Mouse (Mus musculus) adrenal gland, postnatal 25 days (tissue): Measurements from ENCODE around the gene Ccdc146. TPM values are rescaled to one million over a fixed set of nuclear protein-coding genes. Genes with fewer than 3 reads are reported as not detected.
"Not testable (repeated sequence)": the region's sequence is repeated elsewhere in the genome, so short reads cannot be mapped to it uniquely, and the experiment has no call there.

ENCODE experiments used
- DNase-seq: peaks from one replicate; pipeline ENCODE4 v3.0.0; 2021; ENCODE audit warnings: mixed read lengths
- total RNA-seq: library from RNA; stranded (reverse); gene quantifications from 2 replicates; pipeline ENCODE4 v1.2.3, GENCODE M21; 2021

The Ccdc146 gene
- total RNA-seq, 1 experiment from 2014 or later = 0.36 TPM

GRCm38 (mm10) chr5:21387340-21387739 lies 37.1 kb downstream of the Ccdc146 start:
- no peak for DNase-seq

GRCm38 (mm10) chr5:21386432-21386831 lies 38.0 kb downstream of the Ccdc146 start:
- DNase-seq = no peak

- no peak for DNase-seq
These were observed 39.5 kb downstream of the Ccdc146 start for GRCm38 (mm10) chr5:21384976-21385375.

DNA sequence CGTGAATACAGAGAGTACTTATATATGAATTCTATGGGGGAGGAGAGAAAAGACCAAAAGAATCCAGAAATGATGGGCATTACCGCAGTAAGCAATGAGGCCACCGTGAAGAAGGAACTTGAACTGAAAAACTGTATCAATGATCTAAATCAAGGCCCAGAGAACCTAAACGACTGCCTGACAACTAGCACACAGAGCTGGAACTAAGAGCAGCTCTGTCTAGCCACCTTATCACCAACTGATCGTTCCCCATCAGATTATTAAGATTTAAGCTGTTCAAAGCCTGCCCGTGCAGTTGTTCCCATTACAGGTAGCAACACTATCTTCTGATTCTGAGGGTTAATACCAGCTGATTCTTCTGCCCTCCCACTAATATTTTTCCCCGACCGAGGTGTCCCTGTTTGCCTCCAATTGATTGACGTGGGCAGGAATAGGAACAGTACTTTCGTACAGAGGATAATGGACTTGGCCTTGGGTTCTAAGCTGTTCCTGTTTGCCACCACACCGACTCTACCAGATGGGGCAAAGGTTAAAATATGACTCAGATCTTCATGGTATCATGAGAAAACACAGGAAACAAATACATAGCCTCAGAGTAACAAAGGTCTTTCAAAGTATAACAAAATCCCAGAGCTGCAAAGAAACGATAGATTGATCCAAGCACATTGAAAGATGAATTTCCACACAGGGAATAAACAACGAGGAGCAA lies 40.1 kb downstream of the Ccdc146 start:
- no peak for DNase-seq

DNA sequence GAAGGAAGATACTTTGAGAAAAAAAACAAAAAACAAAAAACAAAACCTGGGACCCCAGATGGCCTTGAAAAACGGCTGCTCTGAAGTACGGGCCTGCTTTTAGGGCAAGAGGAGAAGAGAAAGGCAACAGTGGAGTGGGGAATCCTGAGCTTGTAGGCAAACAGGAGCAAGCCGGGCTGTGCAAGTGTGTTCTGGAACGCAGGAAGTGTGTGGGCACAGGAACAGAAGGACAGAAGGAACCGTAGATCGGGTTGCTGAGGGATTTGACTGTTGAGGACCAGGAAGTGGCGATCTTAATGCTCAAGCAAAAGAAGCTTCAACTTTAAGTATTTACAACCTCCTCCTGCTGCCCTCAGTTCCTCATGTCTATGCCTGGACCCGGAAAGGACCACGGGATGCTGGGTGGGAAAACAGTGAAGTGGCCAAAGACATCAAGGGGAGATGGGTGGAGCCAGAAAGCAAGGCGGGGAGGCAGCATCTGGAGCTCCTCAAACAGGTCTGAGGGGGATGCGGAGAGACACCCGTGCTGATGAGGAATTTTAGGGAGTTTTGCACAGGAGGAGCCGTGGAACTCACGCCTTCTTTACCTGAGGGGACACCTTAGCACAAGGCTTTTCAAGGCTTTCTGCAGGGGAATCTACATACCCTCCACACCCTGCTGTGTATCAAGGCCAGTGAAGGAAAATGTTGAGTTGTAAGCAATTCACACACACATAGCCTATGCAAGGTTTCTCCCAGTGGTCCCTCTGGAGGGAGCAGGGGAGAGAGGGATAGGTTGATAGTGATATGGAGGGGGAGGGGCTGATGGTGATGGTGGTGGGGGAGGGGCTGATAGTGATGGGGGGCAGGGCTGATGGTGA lies 40.9 kb downstream of the Ccdc146 start:
- DNase-seq = no peak

- no peak for DNase-seq
These were observed 41.8 kb downstream of the Ccdc146 start for GRCm38 (mm10) chr5:21382678-21383077.

- DNase-seq = no peak
These were observed 42.5 kb downstream of the Ccdc146 start for GRCm38 (mm10) chr5:21381986-21382385.

DNA sequence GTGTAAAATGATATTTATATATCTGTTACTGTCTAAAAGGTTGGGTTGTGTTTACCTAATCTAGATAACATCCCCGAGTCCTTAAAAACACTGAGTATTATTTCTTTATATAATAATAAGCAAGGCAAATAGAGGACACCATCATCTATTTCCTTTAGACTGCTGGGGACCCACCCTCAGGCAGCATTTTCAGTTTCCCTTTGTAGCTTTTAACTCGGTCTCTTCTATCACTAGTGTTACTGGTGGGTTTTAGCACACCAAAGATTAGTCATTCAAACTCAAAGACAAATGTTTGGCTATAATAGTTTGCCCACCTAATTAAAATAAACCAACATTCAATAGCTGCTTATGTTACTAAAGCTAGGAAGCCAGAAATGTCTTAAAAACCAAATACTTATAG lies 46.1 kb downstream of the Ccdc146 start:
- DNase-seq = no peak

DNA sequence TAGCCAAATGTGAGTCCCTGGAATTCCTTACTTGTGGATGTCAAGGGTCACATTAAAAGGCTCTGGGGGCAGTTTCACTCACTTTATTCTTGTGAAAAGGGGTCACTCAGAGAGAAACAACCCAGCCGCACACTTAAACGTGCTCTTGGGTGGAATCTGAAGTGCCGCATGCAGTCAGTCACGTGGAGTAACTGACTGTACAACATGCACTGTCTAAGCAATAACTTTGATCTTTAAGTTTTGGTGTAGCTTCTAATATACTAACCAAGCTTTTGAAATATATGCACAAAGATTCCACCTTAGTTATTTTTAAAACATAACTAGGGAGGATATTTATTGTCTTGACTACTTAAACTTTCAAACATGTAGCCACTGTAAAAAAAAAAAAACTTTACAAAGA lies 47.5 kb downstream of the Ccdc146 start:
- DNase-seq = no peak

DNA sequence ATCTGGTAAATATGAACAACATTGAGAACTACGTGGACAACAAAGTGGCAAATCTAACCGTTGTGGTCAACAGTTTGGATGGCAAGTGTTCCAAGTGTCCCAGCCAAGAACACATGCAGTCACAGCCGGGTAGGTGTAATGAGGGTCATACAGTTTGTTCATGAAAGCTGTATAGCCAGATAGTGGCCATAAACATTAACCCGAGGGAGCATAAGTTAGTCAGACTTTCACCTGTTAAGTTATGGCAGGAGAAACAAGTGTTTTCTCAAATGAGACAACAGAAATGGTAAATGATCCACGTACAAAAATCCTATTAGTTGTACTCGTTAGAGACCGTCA lies 51.3 kb downstream of the Ccdc146 start:
- DNase-seq = no peak

DNA sequence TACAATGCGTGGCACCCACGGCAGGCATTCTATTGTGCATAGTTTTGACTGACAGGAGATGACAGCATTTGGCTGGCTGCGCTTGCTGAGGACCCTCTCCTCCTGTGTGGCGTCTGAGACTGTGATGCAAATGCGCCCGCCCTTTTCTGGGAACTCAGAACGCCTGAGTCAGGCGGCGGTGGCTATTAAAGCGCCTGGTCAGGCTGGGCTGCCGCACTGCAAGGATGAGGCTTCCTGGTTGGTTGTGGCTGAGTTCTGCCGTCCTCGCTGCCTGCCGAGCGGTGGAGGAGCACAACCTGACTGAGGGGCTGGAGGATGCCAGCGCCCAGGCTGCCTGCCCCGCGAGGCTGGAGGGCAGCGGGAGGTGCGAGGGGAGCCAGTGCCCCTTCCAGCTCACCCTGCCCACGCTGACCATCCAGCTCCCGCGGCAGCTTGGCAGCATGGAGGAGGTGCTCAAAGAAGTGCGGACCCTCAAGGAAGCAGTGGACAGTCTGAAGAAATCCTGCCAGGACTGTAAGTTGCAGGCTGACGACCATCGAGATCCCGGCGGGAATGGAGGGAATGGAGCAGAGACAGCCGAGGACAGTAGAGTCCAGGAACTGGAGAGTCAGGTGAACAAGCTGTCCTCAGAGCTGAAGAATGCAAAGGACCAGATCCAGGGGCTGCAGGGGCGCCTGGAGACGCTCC lies 51.8 kb downstream of the Ccdc146 start, which contains the start of gene Fgl2:
Gene Fgl2, plus strand, starts transcription at position 150 of the 687 bp plus-strand sequence.
- peak; percentile 52 for DNase-seq

DNA sequence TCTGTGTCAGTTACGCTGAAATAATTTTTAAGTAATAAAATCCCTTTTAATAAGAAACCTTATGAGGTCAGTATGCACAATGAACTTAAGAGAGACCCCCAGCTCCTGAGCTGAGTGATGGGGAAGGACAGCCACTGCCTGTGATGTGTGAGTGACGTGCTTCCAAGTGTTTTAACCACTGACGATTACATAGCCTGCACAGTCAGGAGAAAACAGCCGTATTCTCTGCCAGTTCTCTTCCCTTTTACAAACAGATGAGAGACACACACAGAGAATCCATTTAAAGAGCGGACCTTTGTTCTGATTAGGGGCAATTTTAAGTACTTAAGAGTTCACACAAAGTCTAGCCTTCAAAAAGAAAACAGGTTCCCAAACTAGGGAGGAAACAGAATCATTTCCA lies 52.6 kb downstream of the Ccdc146 start:
- DNase-seq = no peak

DNA sequence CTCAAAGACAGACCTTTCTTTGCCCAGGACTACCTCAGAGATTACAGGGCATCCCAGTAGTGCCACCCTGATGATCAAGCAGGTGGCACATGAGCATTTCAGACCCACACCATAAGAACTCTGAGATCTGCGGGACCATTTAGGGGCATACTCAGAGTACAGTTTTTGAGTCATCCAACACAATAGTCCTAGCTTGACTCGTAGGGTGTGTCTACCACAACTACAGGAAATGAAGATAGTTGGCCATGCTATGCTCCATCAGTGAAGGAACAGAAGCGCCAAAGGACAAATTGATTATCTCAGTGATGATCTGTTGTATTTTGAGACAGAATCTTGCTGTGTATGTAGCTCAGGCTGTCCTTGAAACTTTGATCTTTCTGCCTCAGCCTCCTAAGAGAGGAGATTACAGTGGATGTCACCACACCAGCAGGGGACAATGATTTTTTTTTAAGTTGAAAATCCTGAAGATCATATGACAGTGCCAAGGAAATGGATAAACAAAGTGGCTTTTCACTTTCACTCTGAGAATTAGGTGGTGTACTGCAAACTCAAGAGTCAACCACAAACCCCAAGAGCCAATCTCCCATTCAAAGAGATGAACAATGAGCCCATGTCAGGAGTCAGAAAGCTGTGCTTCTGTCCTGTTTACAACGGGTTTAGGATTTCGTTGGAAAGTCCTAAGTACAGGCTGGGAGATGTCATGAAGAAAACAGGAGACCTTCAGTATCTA lies 54.1 kb downstream of the Ccdc146 start:
- DNase-seq = no peak

- DNase-seq = no peak
These were observed 57.0 kb downstream of the Ccdc146 start for GRCm38 (mm10) chr5:21367514-21367913.

DNA sequence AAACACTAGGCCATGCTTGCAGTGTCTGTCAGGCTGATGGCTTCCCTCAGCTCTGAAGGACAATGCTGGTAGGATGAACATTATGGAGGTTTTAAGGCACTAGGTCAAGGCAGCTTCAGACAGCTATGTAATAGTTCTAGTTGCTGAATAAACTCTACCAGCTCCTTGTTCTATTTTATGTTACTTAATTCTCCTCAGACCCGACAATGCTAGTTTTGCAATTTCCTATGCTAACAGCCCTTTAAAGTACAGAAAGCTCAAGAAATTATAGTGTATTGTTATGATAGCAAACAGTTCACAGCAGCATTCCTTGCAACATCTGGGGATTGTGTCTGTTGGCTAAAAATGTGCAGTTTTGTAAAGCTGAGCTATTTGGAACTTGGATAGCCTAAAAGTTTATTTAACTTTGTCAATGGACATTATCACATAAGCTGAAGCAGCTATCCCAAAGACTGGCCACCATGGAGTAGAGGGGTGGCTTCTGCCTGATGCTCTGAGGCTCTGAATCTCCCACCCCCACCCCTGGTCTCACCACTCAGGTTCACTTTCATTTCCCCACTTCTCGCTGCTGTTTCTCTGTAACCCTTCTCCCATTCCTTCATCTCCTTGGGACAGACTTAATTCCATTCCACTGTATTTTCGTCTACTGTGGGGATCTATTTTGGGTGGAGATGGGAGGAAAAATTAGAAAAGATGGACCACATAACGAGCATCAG lies 58.0 kb downstream of the Ccdc146 start:
- DNase-seq = no peak

DNA sequence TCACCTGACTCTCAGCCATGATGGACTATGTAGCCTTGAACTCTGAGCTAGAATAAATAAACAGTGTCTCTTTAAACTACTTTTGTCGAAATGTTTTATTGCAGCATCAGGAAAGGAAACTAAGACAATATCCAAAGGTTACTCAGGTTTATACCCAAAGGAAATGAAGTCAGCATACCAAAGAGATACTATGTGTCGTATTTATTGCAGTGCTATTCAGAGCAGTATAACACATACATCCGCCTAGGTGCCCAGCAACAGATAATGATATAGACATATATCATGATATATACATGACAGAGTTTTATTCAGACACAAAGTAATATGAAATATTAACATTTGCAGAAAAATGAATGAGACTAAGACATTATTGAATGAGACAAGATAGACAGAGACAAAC lies 61.1 kb downstream of the Ccdc146 start:
- no peak for DNase-seq

DNA sequence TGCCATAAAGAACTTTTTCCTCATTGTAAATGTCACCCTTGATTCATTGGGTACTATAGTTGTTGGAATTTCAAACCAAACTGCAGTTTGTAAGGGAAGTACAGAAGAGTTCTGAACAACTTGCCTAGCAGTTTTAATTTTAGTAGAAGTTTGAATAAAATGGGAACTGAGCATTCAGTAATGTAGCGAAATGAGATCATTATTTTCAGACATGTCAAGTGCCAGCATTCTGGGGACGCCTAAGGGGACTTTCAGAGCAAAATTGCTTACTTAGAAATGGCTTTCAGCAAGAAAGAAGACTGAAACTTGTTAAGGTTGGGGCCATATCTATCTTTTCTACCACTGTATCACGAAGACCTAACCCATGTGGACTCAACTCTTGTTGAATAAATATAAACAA lies 65.8 kb downstream of the Ccdc146 start:
- no peak for DNase-seq

DNA sequence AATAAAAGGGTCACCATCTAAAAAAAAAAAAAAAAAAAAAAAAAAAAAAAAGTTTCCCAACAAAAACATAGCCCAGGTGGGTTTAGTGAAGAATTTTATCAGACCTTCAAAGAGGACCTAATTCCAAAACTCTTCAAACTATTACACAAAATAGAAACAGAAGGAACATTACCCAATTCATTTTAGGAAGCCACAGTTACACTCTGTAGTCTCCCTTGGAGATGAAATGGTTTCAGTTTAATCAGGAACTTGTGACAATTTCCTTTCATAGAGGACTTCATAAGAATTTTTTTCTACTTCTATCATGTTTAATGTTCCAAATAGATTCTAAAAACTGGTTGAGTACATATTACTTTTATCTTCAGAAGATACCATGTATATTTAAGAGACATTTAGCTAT lies 72.8 kb downstream of the Ccdc146 start:
- no peak for DNase-seq

- DNase-seq = no peak
These were observed 76.1 kb downstream of the Ccdc146 start for GRCm38 (mm10) chr5:21348366-21348765.

DNA sequence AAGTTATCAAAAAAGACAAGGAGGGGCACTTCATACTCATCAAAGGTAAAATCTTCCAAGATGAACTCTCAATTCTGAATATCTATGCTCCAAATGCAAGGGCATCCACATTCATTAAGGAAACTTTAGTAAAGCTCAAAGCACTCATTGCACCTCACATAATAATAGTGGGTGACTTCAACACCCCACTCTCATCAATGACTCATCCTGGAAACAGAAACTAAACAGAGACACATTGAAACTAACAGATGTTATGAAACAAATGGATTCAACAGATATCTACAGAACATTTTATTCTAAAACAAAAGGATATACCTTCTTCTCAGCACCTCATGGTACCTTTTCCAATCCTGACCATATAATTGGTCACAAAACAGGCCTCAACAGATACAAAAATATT lies 82.2 kb downstream of the Ccdc146 start:
- DNase-seq = not testable (repeated sequence)

GRCm38 (mm10) chr5:21332119-21332518 lies 92.4 kb downstream of the Ccdc146 start:
- DNase-seq = no peak

GRCm38 (mm10) chr5:21331656-21332055 lies 92.8 kb downstream of the Ccdc146 start:
- DNase-seq = no peak
